ENCODE assay signal across 7 mouse cellular contexts in genomic region chr12:83620694-83621093, GRCm38 (mm10). TPM values are rescaled to one million over a fixed set of nuclear protein-coding genes. Genes with fewer than 3 reads are reported as not detected.
DNase-seq lines count a peak whose midpoint lies in the region; ATAC-seq and TF ChIP-seq lines count a peak whose summit lies in the region.
"Not testable (repeated sequence)": the region's sequence is repeated elsewhere in the genome, so short reads cannot be mapped to it uniquely, and the experiment has no call there.

No protein-coding gene starts in this region.

- peak overlapping the region; percentile 49 for H3K4me2 ChIP-seq in heart, embryonic 16.5 days (ENCODE audit: low read depth, low read length)
- peak overlapping the region; percentile 26; the same call in 1 of the 2 replicates for H3K4me2 ChIP-seq in lung, embryonic 15.5 days

- H3K9me3 ChIP-seq in E14TG2a.4 (ENCODE audit: low read length); heart, embryonic 10.5 days; heart, embryonic 16.5 days (replicated peaks; ENCODE audit: control insufficient read depth, low read length); lung, embryonic 15.5 days: not testable (repeated sequence)

- not testable (repeated sequence) for DNase-seq in heart, embryonic 10.5 days (ENCODE audit: low spot score); liver, adult 2 months (ENCODE audit: extremely low read depth, low read depth, low spot score); spleen, adult 2 months (ENCODE audit: low read depth in 1 of 2, low spot score in 2 of 2)

- TF ChIP-seq POLR2A in liver, adult 2 months (IDR thresholded peaks at IDR 0.05; ENCODE audit: extremely low read depth, insufficient read depth, low read length); spleen, adult 2 months (IDR thresholded peaks at IDR 0.05; ENCODE audit: low read depth, low read length): not testable (repeated sequence)

- H3K4me3 ChIP-seq in E14TG2a.4 (replicated peaks; ENCODE audit: low read length) = peak overlapping the region; percentile 69
- peak overlapping the region; percentile 25; the same call in 1 of the 2 replicates for H3K4me3 ChIP-seq in heart, embryonic 10.5 days
- H3K4me3 ChIP-seq in heart, embryonic 16.5 days (ENCODE audit: low read length) = peak overlapping the region; percentile 30
- H3K4me3 ChIP-seq in liver, adult 2 months (ENCODE audit: insufficient read depth, low read depth, low read length) = peak overlapping the region; percentile 41; the same call in 1 of the 2 replicates
- not testable (repeated sequence) for H3K4me3 ChIP-seq in lung, embryonic 15.5 days
- 0 out of 2 replicates have a peak overlapping the region, but pooled peaks have one; percentile 7 for H3K4me3 ChIP-seq in spleen, adult 2 months (ENCODE audit: extremely low read depth, insufficient read depth, insufficient read length)

- not testable (repeated sequence) for H3K27ac ChIP-seq in heart, embryonic 10.5 days; heart, embryonic 16.5 days (ENCODE audit: low read length); liver, adult 2 months (replicated peaks; ENCODE audit: insufficient read depth, low read depth, low read length); lung, embryonic 15.5 days; spleen, adult 2 months (ENCODE audit: insufficient read depth, low read length)

- WGBS in heart, embryonic 10.5 days = 40% methylated on average over 23 of the region's 23 CpGs
- WGBS in heart, embryonic 16.5 days = 44% methylated on average over 23 of the region's 23 CpGs
- 83% methylated on average over 23 of the region's 23 CpGs for WGBS in liver, adult 2 months
- WGBS in lung, embryonic 15.5 days = 63% methylated on average over 23 of the region's 23 CpGs
- WGBS in spleen, adult 2 months = 73% methylated on average over 23 of the region's 23 CpGs

- H3K79me2 ChIP-seq in liver, adult 2 months (ENCODE audit: control insufficient read depth, insufficient read depth, low read length) = not testable (repeated sequence)

- TF ChIP-seq CTCF in E14TG2a.4 (conservative IDR thresholded peaks at IDR 0.05; ENCODE audit: low read length); liver, adult 2 months (IDR thresholded peaks at IDR 0.05; ENCODE audit: low read depth, low read length); spleen, adult 2 months (IDR thresholded peaks at IDR 0.05; ENCODE audit: extremely low read depth, insufficient read depth, insufficient read length, insufficient replicate concordance): not testable (repeated sequence)

- not testable (repeated sequence) for H3K36me3 ChIP-seq in E14TG2a.4 (ENCODE audit: insufficient read depth, low read length); heart, embryonic 10.5 days; heart, embryonic 16.5 days (ENCODE audit: control insufficient read depth, insufficient read depth); liver, adult 2 months (ENCODE audit: control insufficient read depth, insufficient read depth, low read length); lung, embryonic 15.5 days; spleen, adult 2 months (ENCODE audit: control insufficient read depth, insufficient read depth, low read length)

- H3K4me1 ChIP-seq in E14TG2a.4 (replicated peaks; ENCODE audit: low read depth, low read length) = peaks cover 33% of the 10 kb centered on the region
- not testable (repeated sequence) for H3K4me1 ChIP-seq in heart, embryonic 10.5 days; heart, embryonic 16.5 days (ENCODE audit: control insufficient read depth, insufficient read depth, low read length); lung, embryonic 15.5 days; spleen, adult 2 months (ENCODE audit: control insufficient read depth, insufficient read depth, insufficient read length)
- peaks cover 14% of the 10 kb centered on the region; the same call in 1 of the 2 replicates for H3K4me1 ChIP-seq in liver, adult 2 months (ENCODE audit: control insufficient read depth, insufficient read depth, low read length)

- H3K9ac ChIP-seq in heart, embryonic 16.5 days (ENCODE audit: low read length) = 0 out of 2 replicates have a peak overlapping the region, but pooled peaks have one; percentile 25
- not testable (repeated sequence) for H3K9ac ChIP-seq in liver, adult 2 months (ENCODE audit: low read depth, low read length); lung, embryonic 15.5 days

- H3K27me3 ChIP-seq in E14TG2a.4 (ENCODE audit: insufficient read depth, low read length); heart, embryonic 10.5 days (ENCODE audit: insufficient read depth, poor library complexity, severe bottlenecking); heart, embryonic 16.5 days (ENCODE audit: control insufficient read depth, insufficient read depth, low read length); liver, adult 2 months (ENCODE audit: control insufficient read depth, insufficient read depth, low read length); lung, embryonic 15.5 days; spleen, adult 2 months (ENCODE audit: control insufficient read depth, insufficient read depth, low read length): not testable (repeated sequence)

- ATAC-seq in erythroblast, adult 5-6 weeks (replicated peaks; ENCODE audit: low FRiP score, poor library complexity, severe bottlenecking) = peak; percentile 69
- not testable (repeated sequence) for ATAC-seq in heart, embryonic 16.5 days (replicated peaks; ENCODE audit: extremely low read depth, insufficient read depth, low FRiP score); lung, embryonic 15.5 days (ENCODE audit: borderline replicate concordance, extremely low read depth, low FRiP score, low TSS enrichment)

RNA-seq across cellular contexts. Expression of gene Rbm25, which starts 10.3 kb away (rescaled TPM):
- 83.8 and 97.2 TPM in 2 replicates for total RNA-seq in erythroblast, adult 5-6 weeks (2015; ENCODE audit: low replicate concordance)
- 124 and 143 TPM in 2 replicates for total RNA-seq in erythroblast, adult 5-6 weeks (2017; ENCODE audit: low replicate concordance)
- polyA plus RNA-seq in heart, embryonic 10.5 days (2016; fragmentation: Nextera tagmentation; extraction: Ambion mirVana) = 193 and 223 TPM in 2 replicates
- polyA plus RNA-seq in heart, embryonic 16.5 days (2015; fragmentation: Nextera tagmentation; extraction: Ambion mirVana) = 156 and 161 TPM in 2 replicates
- 69.1 and 78.1 TPM in 2 replicates for total RNA-seq in liver, adult 2 months (2014; rRNA removed)
- polyA plus RNA-seq in liver, adult 2 months (2012; rRNA removed) = 10.7 and 16.9 TPM in 2 replicates
- 227 and 250 TPM in 2 replicates for polyA plus RNA-seq in lung, embryonic 15.5 days (2015; fragmentation: Nextera tagmentation; extraction: Ambion mirVana)
- polyA plus RNA-seq in spleen, adult 2 months (2012; rRNA removed) = 19.4 and 20.2 TPM in 2 replicates

RNA-seq across cellular contexts. Expression of gene Zfyve1, which starts 23.7 kb away (rescaled TPM):
- total RNA-seq in erythroblast, adult 5-6 weeks (2015; ENCODE audit: low replicate concordance) = 5.2 and 31.3 TPM in 2 replicates
- total RNA-seq in erythroblast, adult 5-6 weeks (2017; ENCODE audit: low replicate concordance) = 28.3 and 29.8 TPM in 2 replicates
- 17.8 and 18.7 TPM in 2 replicates for polyA plus RNA-seq in heart, embryonic 10.5 days (2016; fragmentation: Nextera tagmentation; extraction: Ambion mirVana)
- polyA plus RNA-seq in heart, embryonic 16.5 days (2015; fragmentation: Nextera tagmentation; extraction: Ambion mirVana) = 15.4 and 15.7 TPM in 2 replicates
- 52.0 and 57.7 TPM in 2 replicates for total RNA-seq in liver, adult 2 months (2014; rRNA removed)
- polyA plus RNA-seq in liver, adult 2 months (2012; rRNA removed) = 37.9 and 40.9 TPM in 2 replicates
- polyA plus RNA-seq in lung, embryonic 15.5 days (2015; fragmentation: Nextera tagmentation; extraction: Ambion mirVana) = 16.9 and 19.0 TPM in 2 replicates
- polyA plus RNA-seq in spleen, adult 2 months (2012; rRNA removed) = 26.5 and 29.0 TPM in 2 replicates
